Mouse (Mus musculus) bone marrow, adult 2 months (tissue): ENCODE measurements around the gene Wnt1.

Experiments
- CTCF ChIP-seq: fragments of 200-500 bp; IDR thresholded peaks from 2 replicates; pipeline ENCODE4 v1.5.1; 2011; ENCODE audit warnings: low read length, control low read depth; ENCODE audit not compliant: control insufficient read depth, insufficient read depth
- POLR2A ChIP-seq: fragments of 200-500 bp; IDR thresholded peaks from 2 replicates; pipeline ENCODE4 v1.6.1; 2011; ENCODE audit warnings: low read depth, mild to moderate bottlenecking, control low read depth, low read length, borderline replicate concordance; ENCODE audit not compliant: control insufficient read depth

- TF ChIP-seq CTCF (no peak), POLR2A (no peak)
These were observed 14.1 kb upstream of the Wnt1 start for GRCm38 (mm10) chr15:98775533-98775932.
